Mouse (Mus musculus) liver, embryonic 12.5 days (tissue): ENCODE data around the gene Hoxa6. TPM values are rescaled to one million over a fixed set of nuclear protein-coding genes. Genes with fewer than 3 reads are reported as not detected.

Experiments used
- ATAC-seq: fragments of 200-750 bp; cut with Nextera tagmentation; 2 replicates; pipeline ENCODE4 v1.8.0; 2017; ENCODE audit warnings: moderate number of reproducible peaks, mild to moderate bottlenecking, moderate library complexity
- H3K27ac ChIP-seq: fragments of 300-500 bp; sonication (generic); 2 replicates; pipeline ENCODE4 v1.5.1; 2016; ENCODE audit warnings: mild to moderate bottlenecking
- H3K27me3 ChIP-seq: fragments of 300-500 bp; sonication (generic); replicated peaks from 2 replicates; pipeline ENCODE4 v1.6.1; 2016; ENCODE audit warnings: mild to moderate bottlenecking, moderate library complexity
- H3K36me3 ChIP-seq: fragments of 300-500 bp; sonication (generic); 2 replicates; pipeline ENCODE4 v1.6.1; 2016; ENCODE audit warnings: mild to moderate bottlenecking, moderate library complexity
- H3K4me1 ChIP-seq: fragments of 300-500 bp; sonication (generic); 2 replicates; pipeline ENCODE4 v1.6.1; 2016
- H3K4me2 ChIP-seq: fragments of 300-500 bp; sonication (generic); 2 replicates; pipeline ENCODE4 v1.6.1; 2016; ENCODE audit warnings: mild to moderate bottlenecking, moderate library complexity
- H3K4me3 ChIP-seq: fragments of 300-500 bp; sonication (generic); 2 replicates; pipeline ENCODE4 v1.5.1; 2016; ENCODE audit warnings: mild to moderate bottlenecking, moderate library complexity
- H3K9ac ChIP-seq: fragments of 300-500 bp; sonication (generic); 2 replicates; pipeline ENCODE4 v1.6.1; 2016; ENCODE audit warnings: mild to moderate bottlenecking, moderate library complexity
- H3K9me3 ChIP-seq: fragments of 300-500 bp; sonication (generic); replicated peaks from 2 replicates; pipeline ENCODE4 v1.6.1; 2016; ENCODE audit warnings: mild to moderate bottlenecking, moderate library complexity
- WGBS: fragments of 180-500 bp; shearing (Covaris S2); methylation state at CpG from one replicate; pipeline ENCODE4 v1.1.7; 2016; ENCODE audit not compliant: insufficient replicate concordance; 5-methylcytosine and 5-hydroxymethylcytosine counted together
- polyA plus RNA-seq: library from polyadenylated mRNA; unstranded; fragments of >200 nt; fragmentation: Nextera tagmentation; extraction: Ambion mirVana; gene quantifications from 2 replicates; pipeline ENCODE4 v1.2.1, GENCODE M21; 2016

Gene Hoxa6
- polyA plus RNA-seq, 1 experiment from 2014 or later, result 0.14 TPM

GRCm38 (mm10) chr6:52229558-52230416 lies 21.3 kb upstream of the Hoxa6 start:
- Histone ChIP-seq H3K4me3 (peak overlapping the region; percentile 15; the same call in 1 of the 2 replicates), H3K4me1 (no peaks in the 10 kb centered on the region), H3K9ac (no peak overlapping the region), H3K4me2 (peak overlapping the region; percentile 12; the same call in 1 of the 2 replicates), H3K27ac (no peak overlapping the region), H3K36me3 (no peaks in the 10 kb centered on the region), H3K9me3 (no peaks in the 10 kb centered on the region), H3K27me3 (peaks cover 97% of the 10 kb centered on the region)
- 3% methylated on average over 44 of the region's 44 CpGs for WGBS
- no peak for ATAC-seq

- Histone ChIP-seq H3K27me3 (peaks cover 97% of the 10 kb centered on the region), H3K9ac (no peak overlapping the region), H3K27ac (no peak overlapping the region), H3K4me3 (peak overlapping the region; percentile 9; the same call in 1 of the 2 replicates), H3K4me1 (no peaks in the 10 kb centered on the region), H3K4me2 (peak overlapping the region; percentile 22; the same call in 1 of the 2 replicates), H3K36me3 (no peaks in the 10 kb centered on the region), H3K9me3 (no peaks in the 10 kb centered on the region)
- WGBS, result 2% methylated on average over 38 of the region's 38 CpGs
- ATAC-seq, result no peak
Measured at GRCm38 (mm10) chr6:52228475-52229465, 20.2 kb upstream of the Hoxa6 start.

- no peaks in the 10 kb centered on the region for H3K4me1 ChIP-seq
- H3K4me3 ChIP-seq, result no peak overlapping the region
- H3K36me3 ChIP-seq, result no peaks in the 10 kb centered on the region
- ATAC-seq, result no peak
- WGBS, result 7% methylated on average over 11 of the region's 11 CpGs
- H3K9me3 ChIP-seq, result no peaks in the 10 kb centered on the region
- H3K9ac ChIP-seq, result no peak overlapping the region
- peaks cover 97% of the 10 kb centered on the region for H3K27me3 ChIP-seq
- no peak overlapping the region for H3K27ac ChIP-seq
- no peak overlapping the region for H3K4me2 ChIP-seq
Measured at GRCm38 (mm10) chr6:52227470-52228222, 19.1 kb upstream of the Hoxa6 start.

- no peaks in the 10 kb centered on the region for H3K9me3 ChIP-seq
- ATAC-seq, result no peak
- H3K4me1 ChIP-seq, result peaks cover 5% of the 10 kb centered on the region
- no peak overlapping the region for H3K4me3 ChIP-seq
- no peaks in the 10 kb centered on the region for H3K36me3 ChIP-seq
- WGBS, result 7% methylated on average over 26 of the region's 26 CpGs
- H3K27ac ChIP-seq, result no peak overlapping the region
- peak overlapping the region; percentile 34; the same call in 1 of the 2 replicates for H3K4me2 ChIP-seq
- no peak overlapping the region for H3K9ac ChIP-seq
- H3K27me3 ChIP-seq, result peaks cover 97% of the 10 kb centered on the region
Measured at GRCm38 (mm10) chr6:52226569-52227257, 18.2 kb upstream of the Hoxa6 start.

GRCm38 (mm10) chr6:52225612-52226568 lies 17.4 kb upstream of the Hoxa6 start:
- Histone ChIP-seq H3K4me2 (peak overlapping the region; percentile 34), H3K36me3 (no peaks in the 10 kb centered on the region), H3K4me1 (peaks cover 12% of the 10 kb centered on the region), H3K27ac (no peak overlapping the region), H3K9me3 (no peaks in the 10 kb centered on the region), H3K9ac (no peak overlapping the region), H3K4me3 (peak overlapping the region; percentile 25), H3K27me3 (peaks cover 99% of the 10 kb centered on the region)
- 4% methylated on average over 69 of the region's 69 CpGs for WGBS
- ATAC-seq, result no peak

GRCm38 (mm10) chr6:52224895-52225611 lies 16.5 kb upstream of the Hoxa6 start:
- H3K4me2 ChIP-seq, result peak overlapping the region; percentile 34
- WGBS, result 2% methylated on average over 36 of the region's 36 CpGs
- H3K36me3 ChIP-seq, result no peaks in the 10 kb centered on the region
- no peaks in the 10 kb centered on the region for H3K9me3 ChIP-seq
- H3K9ac ChIP-seq, result no peak overlapping the region
- peaks cover 12% of the 10 kb centered on the region for H3K4me1 ChIP-seq
- no peak overlapping the region for H3K27ac ChIP-seq
- peak overlapping the region; percentile 25 for H3K4me3 ChIP-seq
- peaks cover 99% of the 10 kb centered on the region for H3K27me3 ChIP-seq
- ATAC-seq, result no peak

GRCm38 (mm10) chr6:52223939-52224760 lies 15.6 kb upstream of the Hoxa6 start:
- no peaks in the 10 kb centered on the region for H3K9me3 ChIP-seq
- WGBS, result 5% methylated on average over 24 of the region's 24 CpGs
- H3K27ac ChIP-seq, result no peak overlapping the region
- 0 out of 2 replicates have a peak overlapping the region, but pooled peaks have one; percentile 8 for H3K4me2 ChIP-seq
- H3K27me3 ChIP-seq, result peaks cover 99% of the 10 kb centered on the region
- H3K36me3 ChIP-seq, result no peaks in the 10 kb centered on the region
- ATAC-seq, result no peak
- peak overlapping the region; percentile 25; the same call in 1 of the 2 replicates for H3K4me3 ChIP-seq
- H3K4me1 ChIP-seq, result peaks cover 12% of the 10 kb centered on the region
- H3K9ac ChIP-seq, result no peak overlapping the region

GRCm38 (mm10) chr6:52222729-52223128 lies 14.2 kb upstream of the Hoxa6 start:
- no peaks in the 10 kb centered on the region for H3K9me3 ChIP-seq
- H3K27ac ChIP-seq, result no peak overlapping the region
- peaks cover 100% of the 10 kb centered on the region for H3K27me3 ChIP-seq
- H3K4me2 ChIP-seq, result no peak overlapping the region
- WGBS, result 25% methylated on average over 13 of the region's 13 CpGs
- H3K4me3 ChIP-seq, result no peak overlapping the region
- no peak for ATAC-seq
- no peaks in the 10 kb centered on the region for H3K36me3 ChIP-seq
- H3K9ac ChIP-seq, result no peak overlapping the region
- peaks cover 12% of the 10 kb centered on the region for H3K4me1 ChIP-seq

- H3K4me1 ChIP-seq, result peaks cover 12% of the 10 kb centered on the region
- H3K27ac ChIP-seq, result no peak overlapping the region
- H3K9ac ChIP-seq, result no peak overlapping the region
- no peaks in the 10 kb centered on the region for H3K36me3 ChIP-seq
- H3K4me2 ChIP-seq, result peak overlapping the region; percentile 74
- H3K4me3 ChIP-seq, result peak overlapping the region; percentile 53
- H3K9me3 ChIP-seq, result no peaks in the 10 kb centered on the region
- ATAC-seq, result no peak
- WGBS, result 14% methylated on average over 21 of the region's 21 CpGs
- peaks cover 100% of the 10 kb centered on the region for H3K27me3 ChIP-seq
Measured at GRCm38 (mm10) chr6:52221993-52222685, 13.6 kb upstream of the Hoxa6 start.
